Mouse (Mus musculus) monocyte, adult 2 months (primary cell): Measurements from ENCODE around the gene Cryzl2.
A peak's percentile ranks its signal among the peaks of the same experiment; 100 is the strongest.

ENCODE experiments used
- DNase-seq, 2 experiments: peaks; one replicate each; pipeline ENCODE4 v3.0.0; 2022; ENCODE audit warnings: low spot score in 2 of 2, low read depth in 1 of 2

Gene Cryzl2

DNA sequence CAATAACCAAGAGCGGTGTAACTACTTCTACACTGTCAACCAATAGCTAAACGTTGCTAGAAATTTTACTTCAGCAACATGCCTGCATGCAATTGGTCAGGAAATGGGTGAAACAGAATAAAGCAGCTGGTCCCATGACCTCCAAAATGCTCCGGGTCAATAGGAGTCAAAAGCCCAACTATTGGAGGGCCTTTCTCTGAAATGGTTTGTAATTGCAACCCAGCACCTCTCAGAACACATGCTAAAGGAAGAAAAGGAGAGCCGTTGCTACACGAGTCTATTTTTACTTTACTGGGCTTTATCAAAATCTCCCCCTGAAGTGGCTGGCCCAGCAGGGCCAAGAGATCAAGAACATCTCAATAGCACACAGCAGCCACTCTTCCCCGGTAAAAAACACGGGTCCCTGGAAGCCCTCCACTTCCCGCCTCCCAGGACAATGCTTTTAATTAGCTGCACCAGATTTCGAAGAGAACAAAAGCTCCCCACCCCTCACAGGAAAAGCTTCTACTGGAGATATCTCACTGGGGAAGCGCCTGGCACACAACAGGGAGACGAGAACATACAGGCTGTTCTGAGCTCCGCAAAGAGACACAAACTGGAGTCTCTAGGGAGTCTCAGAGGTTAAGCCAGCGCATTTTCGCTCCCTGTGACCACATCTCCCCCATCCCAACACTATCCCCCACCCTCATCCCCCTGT is 15.2 kb upstream of the Cryzl2 start:
- no peak for DNase-seq

DNA sequence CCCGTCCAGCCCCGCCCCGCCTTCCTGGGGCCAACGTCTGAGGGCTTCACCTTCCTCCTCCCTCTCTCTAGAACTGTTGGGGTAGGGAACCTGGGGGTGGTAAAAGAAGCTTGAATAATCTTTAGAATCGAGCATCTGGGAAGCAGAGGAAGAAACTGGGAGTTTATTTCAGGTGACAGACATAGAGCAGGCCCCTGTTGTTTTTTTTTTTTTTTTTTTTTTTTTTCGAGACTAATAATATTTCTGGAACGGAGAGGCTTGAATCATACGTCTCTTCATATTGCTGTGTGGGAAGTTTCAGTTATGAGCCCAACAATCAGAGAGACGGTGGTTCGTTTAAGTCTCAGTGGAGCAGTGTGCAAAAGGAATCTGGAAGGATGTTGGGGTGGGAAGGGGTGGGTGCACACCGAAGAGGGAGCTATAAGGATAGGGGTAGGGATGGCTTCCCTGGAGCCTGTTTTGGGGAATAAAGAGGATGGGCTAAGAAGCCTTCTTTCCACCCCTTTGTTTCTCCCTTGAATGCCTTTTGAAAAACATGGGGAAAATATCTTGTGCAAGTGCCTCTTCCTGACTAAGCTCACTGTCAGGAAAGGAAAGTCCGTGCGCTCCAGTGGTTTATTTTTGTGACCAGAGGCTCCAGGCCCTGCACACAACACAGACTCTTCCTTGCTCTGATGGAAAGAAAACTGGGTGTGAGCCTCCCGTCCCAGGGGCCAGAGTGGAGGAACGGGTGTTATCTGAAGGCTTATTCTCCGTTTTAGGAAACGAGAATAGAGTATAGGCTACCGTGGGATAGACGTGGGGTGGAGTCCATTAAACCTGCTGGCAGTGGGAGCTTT is 14.4 kb upstream of the Cryzl2 start:
- DNase-seq: no peak

DNA sequence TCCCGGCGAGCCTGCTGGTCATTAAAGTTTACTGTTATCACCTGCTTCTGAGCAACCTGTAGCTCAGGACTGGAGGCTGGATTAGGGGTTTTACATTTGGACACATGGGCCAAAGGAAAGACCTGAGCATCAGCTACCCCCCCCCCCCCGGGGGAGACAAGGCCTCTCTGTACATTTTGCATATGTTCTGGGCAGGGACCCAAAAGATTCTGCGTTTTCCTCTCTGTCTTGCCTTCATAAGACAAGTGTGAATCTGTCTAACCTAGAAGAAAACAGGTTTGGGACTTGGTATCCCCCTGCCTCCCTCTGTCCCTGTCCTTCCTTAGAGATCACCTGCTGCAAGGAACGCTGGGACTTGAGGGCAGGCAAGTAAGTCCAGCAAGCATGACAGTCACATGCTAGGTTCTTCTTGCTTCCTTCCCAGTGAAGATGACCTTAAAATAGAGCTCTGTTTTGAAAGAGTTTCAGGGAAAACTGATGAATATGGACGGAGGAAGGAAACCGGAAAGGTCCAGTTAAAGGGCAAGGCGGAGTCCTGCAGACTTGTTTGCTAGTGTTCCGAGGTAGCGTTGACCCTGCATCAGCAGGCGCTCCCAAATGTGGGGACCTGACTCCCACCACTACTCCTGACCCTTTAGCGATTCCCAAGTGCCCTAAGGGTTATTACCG is 13.6 kb upstream of the Cryzl2 start:
- DNase-seq: no peak

DNA sequence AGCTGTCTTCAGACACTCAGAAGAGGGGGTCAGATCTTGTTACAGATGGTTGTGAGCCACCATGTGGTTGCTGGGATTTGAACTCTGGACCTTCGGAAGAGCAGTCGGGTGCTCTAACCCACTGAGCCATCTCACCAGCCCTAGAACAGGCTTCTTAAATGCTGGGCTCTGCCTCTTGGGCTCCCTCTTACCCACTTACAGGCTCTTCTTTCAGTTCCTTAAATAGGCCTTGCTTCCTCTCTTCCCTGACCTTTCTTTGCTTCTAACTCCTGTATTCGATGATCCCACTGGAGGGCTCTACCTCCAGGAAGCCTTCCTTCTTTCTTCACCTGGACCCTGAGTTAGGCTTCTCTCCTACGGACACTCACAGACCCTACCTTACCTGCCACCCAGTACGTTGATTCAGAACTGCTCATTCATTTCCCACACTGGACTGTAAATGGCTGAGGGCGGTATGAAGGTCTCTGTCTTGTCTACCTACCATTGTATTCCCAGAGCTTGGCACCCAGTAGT is 12.9 kb upstream of the Cryzl2 start:
- peak in 1 of 2 experiments; percentile 42 for DNase-seq

DNA sequence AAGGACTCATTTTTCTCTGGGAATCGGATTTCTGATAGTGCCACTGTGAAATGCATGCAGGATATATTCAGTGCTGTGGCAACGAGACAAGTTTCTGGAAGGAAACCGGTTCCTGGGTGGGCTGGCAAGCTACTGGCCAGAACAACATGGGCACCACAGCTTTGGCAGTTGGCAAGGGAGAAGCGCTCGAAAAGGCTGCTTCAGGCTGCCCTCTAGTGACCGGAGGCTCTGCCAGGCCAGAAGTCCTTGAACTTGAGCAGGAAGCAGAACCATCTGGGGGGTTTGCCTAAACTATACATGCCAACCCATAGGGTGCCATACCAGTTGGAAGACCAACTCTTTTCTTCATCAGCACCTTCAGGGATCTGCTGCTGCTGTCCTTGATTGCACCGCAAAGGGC is 12.1 kb upstream of the Cryzl2 start:
- DNase-seq: peak in 1 of 2 experiments; percentile 14

DNA sequence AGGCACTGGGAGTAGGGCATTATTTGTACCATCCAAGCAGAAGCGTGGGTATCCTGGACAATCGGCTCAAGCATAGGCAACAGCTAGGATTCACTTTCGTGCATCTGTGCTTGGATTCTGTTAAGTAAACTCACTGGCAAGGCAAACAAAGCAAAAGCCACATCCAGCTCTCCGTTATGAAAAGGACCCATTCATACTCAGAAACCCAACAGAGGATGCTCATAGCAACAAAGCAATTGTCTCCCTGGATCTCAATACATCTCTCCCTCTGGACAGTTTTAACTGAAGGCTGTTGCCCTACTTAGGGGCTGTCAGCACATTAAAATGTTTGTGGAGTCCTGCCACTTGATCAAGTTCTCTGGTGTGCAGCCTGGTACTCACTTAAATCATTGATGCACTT is 11.2 kb upstream of the Cryzl2 start:
- DNase-seq: no peak

DNA sequence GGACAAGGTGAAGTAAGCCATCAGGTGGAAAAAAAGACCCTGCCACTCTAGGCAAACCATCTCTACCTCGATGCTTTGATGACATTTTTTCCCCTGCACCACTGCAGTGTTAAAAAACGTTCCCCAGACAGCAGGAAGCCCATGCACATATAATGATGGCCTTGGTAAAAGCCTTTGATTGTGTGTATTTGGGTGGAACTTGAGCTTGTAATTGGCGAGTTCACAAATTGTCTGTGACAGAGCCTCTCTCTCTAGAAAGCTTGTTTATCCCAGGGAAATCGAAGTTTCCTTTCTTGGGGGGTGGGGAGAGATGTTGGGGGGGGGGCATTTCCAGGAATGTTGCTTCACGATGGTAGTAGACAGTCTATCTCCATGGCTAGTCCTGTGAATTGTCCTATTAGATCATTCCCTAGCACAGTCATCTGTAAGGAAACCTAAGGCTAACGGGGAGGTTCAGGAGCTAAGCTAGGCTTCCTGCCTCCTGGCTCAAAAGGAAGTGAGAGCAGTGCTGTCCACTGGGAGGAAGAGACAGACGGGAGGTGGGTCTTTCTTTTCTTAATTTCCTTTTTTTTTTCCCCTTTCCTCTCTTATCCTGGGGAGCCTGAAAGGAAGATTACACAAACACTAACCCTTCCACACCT is 10.1 kb upstream of the Cryzl2 start:
- no peak for DNase-seq

DNA sequence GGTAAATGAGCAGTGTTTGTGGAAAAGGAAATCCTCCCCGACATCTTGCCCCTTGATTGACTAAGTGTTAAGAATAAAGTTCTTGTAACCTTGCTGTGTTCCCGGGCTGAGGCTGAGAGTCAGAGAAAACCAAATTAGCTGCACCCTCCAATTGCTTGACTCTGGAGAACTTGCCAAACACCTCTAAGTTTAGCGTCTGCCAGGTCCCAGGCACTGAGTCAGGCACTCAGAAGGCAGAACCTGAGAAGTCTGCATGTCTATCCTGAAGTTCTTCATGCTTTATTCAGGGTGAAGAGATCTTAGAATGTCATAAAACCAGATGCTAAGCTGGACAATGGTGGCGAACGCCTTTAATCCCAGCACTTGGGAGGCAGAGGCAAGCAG is 9.6 kb upstream of the Cryzl2 start:
- DNase-seq: no peak

DNA sequence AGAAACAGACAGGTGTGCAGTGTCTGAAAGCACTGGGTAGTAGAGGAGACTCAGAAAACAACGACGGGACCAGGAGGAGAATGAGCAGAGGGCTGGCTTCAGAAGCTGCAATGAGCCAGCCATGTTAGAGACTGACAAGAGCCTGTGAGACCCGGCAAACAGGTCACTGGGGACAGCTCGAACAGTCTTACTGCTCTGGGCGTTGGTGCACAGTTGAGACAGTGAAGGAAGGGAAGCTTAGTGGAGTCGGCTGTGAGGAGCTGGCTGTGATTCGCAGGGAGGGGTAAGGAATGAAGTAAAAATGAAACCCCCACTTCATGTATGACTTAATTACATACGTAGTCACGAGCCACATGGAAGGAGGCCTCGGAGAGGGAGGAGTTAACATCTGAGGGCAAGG is 8.8 kb upstream of the Cryzl2 start:
- DNase-seq: no peak

DNA sequence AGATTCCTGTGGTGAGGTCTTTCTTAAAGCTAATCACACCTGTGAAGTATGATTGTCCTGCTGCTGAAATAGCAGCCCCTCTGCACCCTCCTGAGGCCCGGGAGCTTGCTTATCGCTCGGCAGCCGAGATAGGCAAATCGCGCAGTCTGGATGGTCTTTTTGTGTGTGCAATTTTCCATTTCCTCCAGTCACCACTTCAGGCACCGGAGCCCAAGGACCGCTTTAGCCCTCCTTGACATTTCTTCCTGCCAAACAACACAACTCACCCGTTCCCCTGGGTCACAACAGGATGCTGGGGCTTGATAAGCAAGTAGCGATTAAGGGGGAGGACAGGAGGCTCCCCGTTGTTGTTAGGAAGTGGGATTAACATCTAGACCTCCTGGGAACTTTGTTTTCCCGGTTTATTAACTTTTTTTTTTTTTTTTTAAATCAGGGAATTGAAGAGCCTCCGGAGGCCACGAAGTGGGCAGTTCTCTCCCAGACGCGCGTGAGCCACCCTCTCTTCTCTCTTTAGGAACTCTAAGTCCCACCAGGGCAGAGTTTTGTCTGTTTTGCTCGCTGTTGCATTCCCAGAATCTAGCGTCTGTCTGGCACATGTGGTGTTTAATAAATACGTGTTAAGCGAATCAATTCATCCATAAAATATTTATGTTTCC is 8.3 kb upstream of the Cryzl2 start:
- no peak for DNase-seq

DNA sequence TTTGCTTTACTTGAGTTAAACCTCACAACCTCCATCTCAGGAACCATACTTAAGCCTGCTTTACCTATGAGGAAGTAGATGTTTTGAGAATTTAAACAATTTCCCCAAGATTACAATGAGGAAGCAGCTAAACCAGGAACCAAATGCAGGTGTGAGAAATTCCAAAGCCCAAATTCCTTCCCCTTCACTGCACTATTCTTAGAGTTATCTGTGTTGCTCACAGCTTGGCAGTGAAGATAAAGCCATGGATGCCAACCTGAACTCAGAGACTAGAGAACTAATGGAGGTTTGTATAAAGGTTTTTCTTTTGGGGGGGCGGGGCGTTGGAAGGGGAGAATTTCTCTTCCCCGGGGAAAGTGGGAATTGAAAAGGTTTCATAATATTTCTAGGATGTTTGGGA is 6.1 kb upstream of the Cryzl2 start:
- no peak for DNase-seq

DNA sequence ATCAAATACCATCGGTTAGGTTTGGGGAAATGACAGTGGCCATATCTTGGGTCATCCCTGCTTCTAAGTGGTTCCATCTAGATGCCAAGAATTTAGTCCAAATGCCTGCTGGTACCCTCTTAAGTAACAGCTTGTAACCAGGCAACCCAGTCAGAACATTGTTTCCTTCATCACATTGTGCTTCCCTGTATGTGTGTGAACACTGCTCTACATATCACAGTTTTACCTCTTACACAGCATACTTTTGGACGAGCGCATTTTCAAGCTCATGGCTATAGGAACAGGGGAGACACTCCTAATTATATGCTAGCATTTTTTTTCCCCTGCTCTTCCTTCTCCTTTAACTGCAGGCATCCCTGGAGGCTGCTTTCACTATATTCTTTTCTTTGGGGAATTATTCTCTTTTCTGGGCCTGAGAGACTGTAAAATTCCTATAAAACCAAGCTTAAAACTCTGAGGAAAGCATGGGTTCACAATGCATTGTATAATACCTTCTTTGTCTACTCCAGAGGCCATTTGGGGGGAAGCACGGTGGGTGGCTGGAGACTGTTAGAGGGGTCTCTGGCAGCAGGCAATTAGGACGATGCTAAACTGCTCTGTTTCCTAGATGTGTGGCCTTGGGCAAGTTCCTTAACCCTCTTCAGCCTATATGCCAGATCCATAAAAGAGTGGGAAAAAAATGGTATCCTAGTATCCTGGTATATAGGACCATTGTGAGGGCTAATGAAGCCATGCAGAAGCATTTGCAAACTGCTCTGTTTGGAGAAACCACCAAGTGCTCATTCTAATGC is 5.4 kb upstream of the Cryzl2 start:
- DNase-seq: no peak

DNA sequence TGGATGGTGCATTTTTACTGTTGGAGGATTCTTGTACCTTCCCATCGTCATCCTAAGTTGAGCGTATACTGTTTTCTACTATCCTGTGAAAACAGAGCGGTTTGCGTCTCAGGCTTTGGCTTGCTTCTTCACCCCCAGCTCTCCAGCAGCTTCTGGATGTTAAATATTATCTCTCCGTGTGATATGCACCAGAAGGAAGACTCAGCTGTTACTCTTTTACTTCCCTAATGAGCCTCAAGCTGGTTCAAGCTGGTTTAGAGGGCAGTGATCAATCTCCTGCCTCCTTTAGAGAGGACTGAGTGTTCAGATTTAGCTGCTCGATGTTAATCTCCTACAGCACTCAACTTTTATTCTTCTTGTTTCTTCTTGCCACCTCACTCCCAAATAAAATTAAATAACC is 3.5 kb upstream of the Cryzl2 start:
- no peak for DNase-seq

DNA sequence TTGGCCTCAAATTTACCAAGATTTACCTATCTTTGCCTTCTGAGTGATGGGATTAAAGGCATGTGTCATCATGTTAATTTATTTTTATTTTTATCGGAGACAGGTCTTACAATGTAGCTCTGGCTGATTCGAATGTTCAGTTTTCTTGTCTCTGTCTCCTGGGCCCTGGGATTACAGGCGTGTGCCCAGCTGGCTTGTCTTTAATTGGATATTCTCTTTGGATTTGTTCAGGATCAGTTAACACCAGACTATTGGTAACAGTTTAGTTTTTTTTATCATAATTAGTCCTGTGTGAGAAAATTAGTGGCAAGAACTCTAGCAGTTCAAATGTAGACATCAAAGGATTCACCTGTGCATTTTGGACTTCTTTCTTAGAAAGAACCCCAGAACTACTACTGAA is 588 bp upstream of the Cryzl2 start:
- no peak for DNase-seq

DNA sequence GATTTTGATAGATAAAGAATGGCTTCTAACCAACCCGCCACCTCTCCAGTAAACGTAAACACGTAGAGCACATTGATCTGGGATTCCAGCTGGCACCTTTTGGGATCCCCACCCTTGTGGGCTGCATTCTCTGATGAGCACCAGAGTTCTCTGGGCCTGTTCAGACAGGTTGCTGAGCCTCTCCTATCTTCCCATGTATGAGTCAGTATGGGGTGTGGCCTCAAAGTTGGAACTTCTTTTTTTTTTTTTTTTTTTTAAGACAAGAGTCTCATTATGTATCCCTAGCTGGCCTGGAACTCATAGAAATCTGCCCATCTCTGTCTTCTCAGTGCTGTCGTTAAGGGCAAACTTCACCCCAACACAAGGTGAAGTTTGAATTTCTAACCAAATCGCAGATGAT is 1.5 kb downstream of the Cryzl2 start:
- DNase-seq: no peak

DNA sequence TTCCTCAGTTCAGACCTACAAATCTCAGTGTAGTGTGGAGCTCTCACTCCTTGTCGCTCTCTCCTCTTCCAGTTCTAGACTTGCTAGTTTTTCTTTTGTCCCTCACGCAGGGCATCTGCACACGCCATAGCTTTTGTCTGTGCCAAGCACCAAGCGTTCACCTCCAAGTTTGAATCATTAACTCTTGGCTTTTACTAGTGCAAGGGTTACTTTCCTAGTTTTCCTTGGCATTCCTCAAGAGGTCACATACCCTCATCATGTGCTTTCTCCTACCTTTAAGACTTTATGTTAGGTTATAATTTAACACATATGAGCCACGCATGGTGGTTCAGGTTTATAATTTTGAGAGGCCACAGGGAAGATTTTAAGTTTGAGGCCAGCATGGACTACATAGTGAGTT is 2.9 kb downstream of the Cryzl2 start:
- no peak for DNase-seq

DNA sequence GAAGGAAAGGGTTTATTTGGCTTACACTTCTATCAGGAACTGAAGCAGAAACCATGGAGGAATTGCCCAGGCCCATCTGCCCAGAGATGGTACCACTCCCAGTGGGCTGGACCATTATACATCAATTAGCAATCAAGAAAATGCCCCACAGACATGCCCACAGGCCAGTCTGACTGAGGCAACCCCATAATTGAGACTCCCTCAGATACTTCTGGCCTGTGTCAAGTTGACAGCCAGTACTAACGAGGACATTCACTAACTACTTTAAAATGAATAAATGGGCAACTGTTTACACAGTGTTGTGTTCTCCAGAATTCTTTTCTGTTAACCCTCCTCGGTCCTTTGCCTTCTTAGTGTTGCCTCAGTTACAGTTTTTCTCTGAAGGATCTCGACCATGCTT is 4.0 kb downstream of the Cryzl2 start:
- DNase-seq: no peak

DNA sequence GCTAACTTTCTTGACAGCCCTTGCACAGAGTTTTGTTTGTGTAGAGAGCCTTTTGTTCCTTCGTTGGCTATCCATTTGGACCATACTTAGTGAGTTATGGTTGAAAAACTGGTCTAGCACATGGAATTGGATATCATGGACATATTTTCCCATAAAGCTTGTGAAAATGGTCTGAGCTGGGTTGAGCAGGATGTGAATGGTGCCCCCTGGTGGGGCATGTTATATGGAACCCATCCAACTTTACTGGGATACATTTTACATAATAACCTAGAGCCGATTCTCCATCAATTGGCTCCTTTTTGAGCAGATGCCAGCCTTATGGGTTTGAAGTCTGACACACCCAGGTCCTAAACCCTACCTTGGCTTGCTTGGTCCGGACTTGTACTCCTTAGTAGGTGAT is 6.8 kb downstream of the Cryzl2 start:
- DNase-seq: no peak

DNA sequence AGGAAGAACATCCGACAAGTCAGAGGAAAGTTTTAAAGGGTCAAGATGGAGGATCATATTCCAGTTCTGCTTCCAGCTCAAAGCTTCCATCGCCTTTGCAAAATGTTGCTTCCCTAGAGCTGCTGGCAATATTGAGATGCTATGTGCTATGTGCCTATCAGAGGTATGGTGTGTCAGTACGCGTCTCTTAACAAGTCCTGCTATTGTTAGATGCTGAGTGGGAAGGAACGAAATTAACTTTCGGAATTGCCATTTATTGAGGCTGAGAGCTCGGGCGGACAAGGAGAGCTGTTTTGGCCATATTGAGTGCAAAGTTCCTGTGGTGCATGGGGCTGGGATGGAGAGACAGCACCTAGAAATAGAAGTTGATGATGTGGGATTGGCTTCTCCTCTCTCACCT is 9.5 kb downstream of the Cryzl2 start:
- DNase-seq: no peak

DNA sequence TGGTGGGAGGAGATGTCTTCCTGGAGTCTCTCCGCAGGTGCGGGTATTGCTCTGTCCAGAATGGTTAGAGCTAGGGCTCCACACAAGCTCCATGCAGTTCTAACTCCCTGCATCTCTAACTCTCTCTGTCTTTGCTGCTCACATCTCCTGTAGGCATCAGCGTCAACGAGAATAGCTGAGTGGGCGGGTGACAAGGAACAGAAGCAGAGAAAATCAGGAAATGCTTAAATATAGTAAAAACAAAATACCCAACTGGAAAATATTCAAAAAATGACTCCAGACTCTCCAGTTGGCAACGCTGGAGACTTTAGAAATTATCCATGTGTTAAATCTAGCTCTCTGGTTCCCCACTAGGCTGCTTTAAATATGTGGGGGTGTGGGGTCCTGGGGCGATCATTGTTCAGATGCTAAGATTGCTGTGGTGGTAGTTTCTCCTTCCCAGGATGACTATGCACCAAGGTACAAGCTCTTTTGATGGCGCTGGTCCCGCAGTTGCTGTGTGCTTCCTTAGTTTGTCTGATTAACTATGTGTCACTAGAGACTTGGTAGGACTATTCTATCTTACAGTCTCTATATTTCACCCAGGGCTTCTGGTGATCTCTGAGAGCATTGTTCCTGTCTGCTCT is 12.5 kb downstream of the Cryzl2 start:
- no peak for DNase-seq
